Mouse (Mus musculus) ES-Bruce4 (cell line): ENCODE measurements around the gene Trcg1. TPM values are rescaled to one million over a fixed set of nuclear protein-coding genes. Genes with fewer than 3 reads are reported as not detected.
A peak's percentile ranks its signal among the peaks of the same experiment; 100 is the strongest.
"Not testable (repeated sequence)": the region's sequence is repeated elsewhere in the genome, so short reads cannot be mapped to it uniquely, and the experiment has no call there.

Experiments used
- H3K27ac ChIP-seq: 2 replicates; pipeline ENCODE4 v1.5.1; 2012; ENCODE audit warnings: low read length, inconsistent platforms; ENCODE audit not compliant: insufficient read depth
- H3K27me3 ChIP-seq: 2 replicates; pipeline ENCODE4 v1.6.1; 2012; ENCODE audit warnings: mild to moderate bottlenecking, low read length, inconsistent platforms; ENCODE audit not compliant: control insufficient read depth, poor library complexity, insufficient read depth, severe bottlenecking
- H3K36me3 ChIP-seq: 2 replicates; pipeline ENCODE4 v1.6.1; 2012; ENCODE audit warnings: inconsistent platforms, mild to moderate bottlenecking, low read length, moderate library complexity; ENCODE audit not compliant: control insufficient read depth, poor library complexity, insufficient read depth, severe bottlenecking
- H3K4me1 ChIP-seq: one replicate; pipeline ENCODE4 v1.8.1; 2011; ENCODE audit warnings: low read length; ENCODE audit not compliant: control insufficient read depth, insufficient read depth
- H3K4me3 ChIP-seq: 2 replicates; pipeline ENCODE4 v1.5.1; 2011; ENCODE audit warnings: low read depth, mild to moderate bottlenecking, low read length
- H3K9ac ChIP-seq: 2 replicates; pipeline ENCODE4 v1.6.1; 2012; ENCODE audit warnings: low read depth, mild to moderate bottlenecking, inconsistent platforms; ENCODE audit not compliant: poor library complexity, severe bottlenecking
- H3K9me3 ChIP-seq: replicated peaks from 2 replicates; pipeline ENCODE4 v1.6.1; 2012; ENCODE audit warnings: mild to moderate bottlenecking, low read length, inconsistent platforms; ENCODE audit not compliant: control insufficient read depth, poor library complexity, insufficient read depth, severe bottlenecking
- CTCF ChIP-seq: IDR thresholded peaks from one replicate; pipeline ENCODE4 v1.8.1; 2011; ENCODE audit warnings: low read depth, low read length
- EP300 ChIP-seq: IDR thresholded peaks from 2 replicates; pipeline ENCODE4 v1.6.1; 2011; ENCODE audit warnings: low read depth, low read length; ENCODE audit not compliant: insufficient read depth
- POLR2A ChIP-seq: IDR thresholded peaks from one replicate; pipeline ENCODE4 v1.8.1; 2011; ENCODE audit warnings: low read length; ENCODE audit not compliant: insufficient read depth
- polyA plus RNA-seq: library from polyadenylated mRNA; stranded (reverse); fragments of >200 nt; gene quantifications from 2 replicates; pipeline ENCODE4 v1.2.4, GENCODE M21; 2011; ENCODE audit warnings: low read depth; ENCODE audit not compliant: missing spikeins, insufficient read depth, insufficient read length

Trcg1 gene
- polyA plus RNA-seq, 1 experiment = not detected

GRCm38 (mm10) chr9:57220356-57220755 lies 16.0 kb upstream of the Trcg1 start:
- no peaks in the 10 kb centered on the region for H3K27me3 ChIP-seq
- no peak for TF ChIP-seq EP300
- TF ChIP-seq CTCF = peak; percentile 56
- no peaks in the 10 kb centered on the region for H3K36me3 ChIP-seq

GRCm38 (mm10) chr9:57223341-57223740 lies 13.0 kb upstream of the Trcg1 start:
- no peaks in the 10 kb centered on the region for H3K4me1 ChIP-seq
- no peak overlapping the region for H3K27ac ChIP-seq
- H3K36me3 ChIP-seq = no peaks in the 10 kb centered on the region
- no peaks in the 10 kb centered on the region for H3K27me3 ChIP-seq
- no peak overlapping the region for H3K4me3 ChIP-seq
- TF ChIP-seq CTCF = no peak
- no peak for TF ChIP-seq POLR2A
- TF ChIP-seq EP300 = no peak
- no peaks in the 10 kb centered on the region; the same call in 1 of the 2 replicates for H3K9me3 ChIP-seq
- no peak overlapping the region for H3K9ac ChIP-seq

More at GRCm38 (mm10) chr9:57220356-57220755, 16.0 kb upstream of the Trcg1 start:
- H3K4me1 ChIP-seq = no peaks in the 10 kb centered on the region
- no peak overlapping the region for H3K9ac ChIP-seq
- no peak overlapping the region for H3K27ac ChIP-seq
- H3K4me3 ChIP-seq = no peak overlapping the region
- H3K9me3 ChIP-seq = no peaks in the 10 kb centered on the region; the same call in 1 of the 2 replicates

- H3K27ac ChIP-seq = no peak overlapping the region
- H3K9ac ChIP-seq = no peak overlapping the region
- H3K27me3 ChIP-seq = no peaks in the 10 kb centered on the region
- H3K4me1 ChIP-seq = peaks cover 3% of the 10 kb centered on the region
- H3K4me3 ChIP-seq = no peak overlapping the region
- no peaks in the 10 kb centered on the region; the same call in 1 of the 2 replicates for H3K9me3 ChIP-seq
- no peaks in the 10 kb centered on the region for H3K36me3 ChIP-seq
- TF ChIP-seq EP300 = no peak
- no peak for TF ChIP-seq CTCF
- no peak for TF ChIP-seq POLR2A
Observed at GRCm38 (mm10) chr9:57225780-57226627, 10.4 kb upstream of the Trcg1 start.

- not testable (repeated sequence) for H3K27ac ChIP-seq, H3K36me3 ChIP-seq, H3K27me3 ChIP-seq, H3K9me3 ChIP-seq, H3K4me3 ChIP-seq, H3K4me1 ChIP-seq, H3K9ac ChIP-seq
Observed at GRCm38 (mm10) chr9:57226628-57227122, 9.7 kb upstream of the Trcg1 start.

- Histone ChIP-seq H3K27ac (no peak overlapping the region), H3K27me3 (no peaks in the 10 kb centered on the region), H3K4me1 (peaks cover 3% of the 10 kb centered on the region), H3K9me3 (no peaks in the 10 kb centered on the region), H3K36me3 (no peaks in the 10 kb centered on the region), H3K9ac (no peak overlapping the region), H3K4me3 (no peak overlapping the region)
- TF ChIP-seq POLR2A = no peak
- no peak for TF ChIP-seq CTCF
- TF ChIP-seq EP300 = no peak
Observed at GRCm38 (mm10) chr9:57227203-57227602, 9.2 kb upstream of the Trcg1 start.

GRCm38 (mm10) chr9:57228186-57228585 lies 8.2 kb upstream of the Trcg1 start:
- Histone ChIP-seq H3K27ac (no peak overlapping the region), H3K9me3 (no peaks in the 10 kb centered on the region), H3K4me1 (peaks cover 3% of the 10 kb centered on the region), H3K9ac (no peak overlapping the region), H3K36me3 (no peaks in the 10 kb centered on the region), H3K4me3 (no peak overlapping the region), H3K27me3 (no peaks in the 10 kb centered on the region)
- TF ChIP-seq CTCF (no peak), POLR2A (no peak), EP300 (no peak)
